Mouse (Mus musculus): ENCODE measurements around the gene Ndufa3.

- no peak for TF ChIP-seq CTCF (IDR thresholded peaks at IDR 0.05; ENCODE audit: borderline replicate concordance, extremely low read depth, insufficient read depth, insufficient read length)
- TF ChIP-seq POLR2A (IDR thresholded peaks at IDR 0.05; ENCODE audit: borderline replicate concordance, extremely low read depth, insufficient read depth, insufficient read length, poor library complexity, severe bottlenecking), result no peak
Measured at GRCm38 (mm10) chr7:3610437-3610836, 6.7 kb upstream of the Ndufa3 start.

Data from brain, embryonic 14.5 days (tissue).